Mouse (Mus musculus) left cerebral cortex, adult 2 months (tissue): Measurements from ENCODE around the gene Plpp3. TPM values are rescaled to one million over a fixed set of nuclear protein-coding genes. Genes with fewer than 3 reads are reported as not detected.
A peak's percentile ranks its signal among the peaks of the same experiment; 100 is the strongest.

ENCODE experiments used
- DNase-seq, 2 experiments: peaks; one replicate each; pipeline ENCODE4 v3.0.0; 2021 to 2022; ENCODE audit warnings: low spot score in 2 of 2, mixed read lengths in 1 of 2; ENCODE audit errors: extremely low spot score in 1 of 2
- H3K27ac ChIP-seq: fragments of 200-600 bp; 2 replicates; pipeline ENCODE4 v1.8.1; 2022
- H3K4me3 ChIP-seq: fragments of 200-600 bp; 2 replicates; pipeline ENCODE4 v1.8.1; 2022
- CTCF ChIP-seq: fragments of 200-600 bp; IDR thresholded peaks from 2 replicates; pipeline ENCODE4 v1.8.1; 2022; ENCODE audit warnings: antibody characterized with exemption, mild to moderate bottlenecking, moderate library complexity
- intact Hi-C: fragments of 180-260 bp; cut with DNase I; formaldehyde crosslinking; loops from one replicate; pipeline ENCODE4 v1.15.1; 2025
- total RNA-seq, 2 experiments: library from RNA; stranded (reverse); gene quantifications; 2 replicates each; pipeline ENCODE4 v1.2.3; 2021

Gene Plpp3
- total RNA-seq, 2 experiments from 2014 or later, result 153 to 180 TPM

GRCm38 (mm10) chr4:105122429-105122828 is 34.7 kb upstream of the Plpp3 start:
- no peak overlapping the region for H3K27ac ChIP-seq
- intact Hi-C loops, result loop anchor here (5.0 kb wide), 2 partner anchors 90 to 210 kb away; partner anchors contain the start of gene Fyb2
- peak; percentile 58 for TF ChIP-seq CTCF
- no peak overlapping the region for H3K4me3 ChIP-seq
- DNase-seq, result peak; percentile 54 to 58

GRCm38 (mm10) chr4:105129212-105129611 is 27.9 kb upstream of the Plpp3 start:
- no peak for TF ChIP-seq CTCF
- no peak for DNase-seq
- H3K27ac ChIP-seq, result no peak overlapping the region
- intact Hi-C loops, result no loop called here
- H3K4me3 ChIP-seq, result no peak overlapping the region

GRCm38 (mm10) chr4:105131756-105132314 is 25.3 kb upstream of the Plpp3 start:
- no peak for TF ChIP-seq CTCF
- intact Hi-C loops, result no loop called here
- no peak overlapping the region for H3K27ac ChIP-seq
- DNase-seq, result no peak
- no peak overlapping the region for H3K4me3 ChIP-seq

DNA sequence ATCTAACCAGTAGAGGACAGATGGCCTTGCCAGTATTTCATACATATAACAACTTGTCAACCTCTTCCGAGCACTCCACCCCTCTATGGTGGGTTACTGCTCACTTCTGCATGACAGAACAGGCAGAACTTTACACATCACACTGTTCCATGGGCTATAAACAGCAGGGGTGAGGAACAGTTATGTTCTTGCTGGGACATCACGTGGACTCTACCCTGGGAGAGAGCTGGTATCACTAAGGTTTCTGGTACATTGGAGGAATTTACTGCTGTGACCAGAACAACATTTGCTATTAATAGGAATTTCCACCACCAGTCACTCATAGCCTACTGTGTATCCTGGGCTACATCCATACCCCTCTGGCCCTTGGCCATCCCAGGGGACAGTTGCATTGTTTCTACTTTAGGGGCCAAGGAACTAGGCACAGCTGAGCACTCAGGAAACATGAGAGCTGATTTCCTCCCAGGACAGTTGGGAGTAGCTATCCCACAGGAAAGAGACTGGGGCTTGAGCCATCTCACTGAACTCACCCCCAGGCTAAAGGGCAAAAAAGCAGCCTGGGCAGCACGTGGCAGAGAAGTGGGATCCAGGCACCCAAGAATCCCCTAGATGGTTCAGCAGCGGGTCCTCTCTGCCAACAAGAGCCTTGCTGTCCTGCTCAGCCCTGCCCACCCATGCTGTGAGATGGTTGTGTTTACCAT is 23.6 kb upstream of the Plpp3 start:
- no peak for DNase-seq
- intact Hi-C loops, result no loop called here
- no peak for TF ChIP-seq CTCF
- no peak overlapping the region for H3K27ac ChIP-seq
- H3K4me3 ChIP-seq, result no peak overlapping the region

DNA sequence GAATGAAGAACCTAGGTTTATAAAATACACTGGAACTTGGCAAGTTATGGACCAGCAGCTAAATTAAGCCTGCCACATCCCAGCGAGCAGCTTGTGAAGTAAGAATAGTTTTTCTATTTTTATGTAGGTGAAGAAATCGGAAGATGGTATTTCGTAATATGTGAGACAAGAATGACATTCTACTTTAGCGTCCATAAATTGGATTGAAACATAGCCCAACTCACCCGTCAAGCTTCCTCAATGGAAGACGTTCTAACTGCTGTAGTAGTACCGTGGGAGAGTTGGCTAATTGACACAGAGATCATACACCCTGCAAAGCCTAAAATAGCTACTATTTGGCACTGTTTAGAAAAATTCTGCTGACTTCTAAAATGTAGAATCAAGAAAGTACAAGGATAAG is 7.7 kb upstream of the Plpp3 start:
- Histone ChIP-seq H3K4me3 (no peak overlapping the region), H3K27ac (no peak overlapping the region)
- TF ChIP-seq CTCF, result no peak
- DNase-seq, result no peak
- intact Hi-C loops, result no loop called here

- Histone ChIP-seq H3K4me3 (no peak overlapping the region), H3K27ac (no peak overlapping the region)
- TF ChIP-seq CTCF, result peak; percentile 84
- peak; percentile 76 to 81 for DNase-seq
- intact Hi-C loops, result loop anchor here (1.0 to 5.0 kb wide), 4 partner anchors 165 to 1225 kb away; no protein-coding TSS in a partner anchor
These were observed 5.0 kb upstream of the Plpp3 start for GRCm38 (mm10) chr4:105151911-105152690.

DNA sequence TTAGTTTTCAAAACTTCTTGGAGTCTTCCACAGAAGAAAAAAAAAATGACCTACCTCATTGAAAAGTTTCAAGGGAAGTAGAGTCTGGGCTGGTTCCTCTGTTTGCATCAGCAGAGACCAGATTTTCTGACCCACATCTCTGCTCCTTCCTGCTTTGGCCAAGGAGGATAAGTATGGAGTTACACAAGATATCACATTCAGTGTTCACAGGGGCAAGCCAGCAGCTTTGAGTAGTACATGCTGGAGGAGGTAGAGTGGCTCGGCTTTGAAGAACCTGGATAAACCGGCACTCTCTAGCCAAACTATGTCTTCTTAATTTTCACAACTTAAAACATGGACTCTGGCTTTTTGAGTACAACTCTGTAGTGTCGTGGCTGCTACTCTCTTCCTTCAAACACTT is 3.9 kb upstream of the Plpp3 start:
- Histone ChIP-seq H3K27ac (no peak overlapping the region), H3K4me3 (no peak overlapping the region)
- no peak for DNase-seq
- TF ChIP-seq CTCF, result no peak
- intact Hi-C loops, result loop anchor here (2.0 to 5.0 kb wide), 3 partner anchors 164 to 1224 kb away; no protein-coding TSS in a partner anchor

DNA sequence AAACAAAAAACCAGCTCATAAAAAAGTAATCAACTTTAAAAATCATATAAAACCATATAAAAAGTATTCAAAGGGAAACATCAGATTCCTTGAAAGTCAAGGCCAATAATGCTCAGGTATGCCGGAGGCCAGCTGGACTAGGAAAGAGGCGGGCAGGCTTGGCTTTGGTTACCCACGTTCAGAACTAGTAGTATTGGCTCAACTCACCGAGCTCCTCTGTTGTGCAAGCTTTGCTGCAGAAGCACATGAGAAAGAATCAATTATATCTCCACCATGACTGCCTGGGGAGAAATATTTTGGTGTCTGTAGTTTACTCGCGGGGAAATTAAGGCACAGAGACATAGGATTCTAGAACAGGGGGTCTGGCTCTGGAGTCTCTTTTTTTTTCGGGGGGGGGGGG is 866 bp upstream of the Plpp3 start:
- Histone ChIP-seq H3K4me3 (no peak overlapping the region), H3K27ac (no peak overlapping the region)
- DNase-seq, result no peak
- no peak for TF ChIP-seq CTCF
- intact Hi-C loops, result loop anchor here (1.0 kb wide), 1 partner anchor 758 kb away; no protein-coding TSS in a partner anchor

DNA sequence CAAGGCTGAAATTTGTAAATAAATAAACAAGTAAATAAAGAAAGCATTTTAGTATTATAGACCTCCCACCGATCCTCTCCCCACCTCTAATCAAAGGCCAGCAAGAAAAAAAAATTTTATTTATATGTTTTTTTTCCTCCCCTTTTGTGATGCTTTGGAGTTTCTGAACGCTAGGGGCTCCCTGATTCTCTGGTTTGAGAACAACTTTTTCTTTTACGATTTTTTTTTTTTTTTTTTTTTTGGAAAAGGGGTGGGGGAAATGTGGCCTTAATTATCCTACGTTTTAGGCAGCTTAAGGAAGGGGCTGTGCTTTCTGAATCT is 232 bp upstream of the Plpp3 start:
- intact Hi-C loops, result loop anchor here (1.0 kb wide), 1 partner anchor 757 kb away; no protein-coding TSS in a partner anchor
- peak; percentile 67 for TF ChIP-seq CTCF
- Histone ChIP-seq H3K4me3 (peak overlapping the region; percentile 81), H3K27ac (peak overlapping the region; percentile 88)
- no peak for DNase-seq

- Histone ChIP-seq H3K27ac (peak overlapping the region; percentile 88), H3K4me3 (peak overlapping the region; percentile 81)
- peak; percentile 67 to 69 for DNase-seq
- peak; percentile 14 for TF ChIP-seq CTCF
- intact Hi-C loops, result no loop called here
These were observed 1.0 kb downstream of the Plpp3 start for GRCm38 (mm10) chr4:105158169-105158555.

DNA sequence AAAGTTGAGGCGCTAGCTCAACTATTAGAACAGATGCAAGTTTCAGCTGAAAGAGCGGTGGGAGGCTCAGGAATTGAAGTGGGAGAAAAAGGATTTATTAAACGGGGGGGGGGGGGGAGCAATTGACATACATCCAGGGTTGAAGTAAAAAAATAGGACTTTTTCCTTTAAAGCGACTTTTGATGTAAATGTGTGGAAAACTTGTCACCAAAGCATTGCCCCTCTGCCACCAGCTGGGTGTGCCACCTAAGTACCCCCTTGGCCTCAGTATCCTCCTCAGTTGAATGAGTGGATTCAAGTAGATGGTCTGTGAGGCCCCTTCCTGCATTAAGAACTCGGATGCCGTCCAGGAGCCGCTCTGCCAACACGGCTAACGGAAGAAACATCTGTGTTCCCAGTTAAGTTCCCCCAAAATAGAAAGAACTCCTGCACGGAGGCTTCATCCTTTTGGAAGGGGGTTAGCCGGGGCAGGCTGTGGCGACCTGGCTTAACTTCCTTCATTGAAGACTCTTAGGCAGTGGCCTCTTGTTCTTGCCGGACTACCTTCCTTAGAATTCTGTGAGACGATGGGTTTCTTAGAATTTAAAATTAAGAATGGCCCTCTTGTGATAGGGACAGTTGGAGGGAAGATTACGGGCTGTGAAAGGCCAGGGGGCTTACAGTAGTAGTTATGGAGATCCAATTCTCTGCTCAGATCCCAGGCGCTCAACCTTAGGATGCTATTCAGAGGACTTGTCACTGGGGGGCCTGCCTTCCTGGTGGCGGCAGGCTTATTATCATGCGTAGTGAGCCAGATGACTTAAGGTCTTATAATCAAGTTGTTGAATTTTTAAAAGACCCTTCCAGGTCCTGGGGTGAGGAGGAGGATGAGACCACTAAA is 1.7 kb downstream of the Plpp3 start:
- H3K27ac ChIP-seq, result peak overlapping the region; percentile 88
- intact Hi-C loops, result no loop called here
- no peak for DNase-seq
- peak overlapping the region; percentile 81 for H3K4me3 ChIP-seq
- TF ChIP-seq CTCF, result peak; percentile 25
